Mouse (Mus musculus): ENCODE measurements around the gene Bnip1. TPM values are rescaled to one million over a fixed set of nuclear protein-coding genes. Genes with fewer than 3 reads are reported as not detected.

Gene Bnip1
- polyA plus RNA-seq, 1 experiment from 2014 or later = 64.2 TPM

- H3K27ac ChIP-seq (ENCODE audit: low read length) = no peak overlapping the region
- H3K36me3 ChIP-seq (ENCODE audit: control insufficient read depth, insufficient read depth, low read length) = no peaks in the 10 kb centered on the region
- H3K9me3 ChIP-seq (replicated peaks; ENCODE audit: control insufficient read depth, low read length, poor library complexity, severe bottlenecking) = no peaks in the 10 kb centered on the region
- 68% methylated on average over 2 of the region's 2 CpGs for WGBS
- ATAC-seq = no peak
- H3K9ac ChIP-seq (ENCODE audit: low read depth, low read length) = no peak overlapping the region
- no peak overlapping the region for H3K4me3 ChIP-seq (ENCODE audit: low read depth, low read length)
- no peak overlapping the region for H3K4me2 ChIP-seq (ENCODE audit: low read length)
- H3K4me1 ChIP-seq (ENCODE audit: control insufficient read depth, insufficient read depth, low read length) = no peaks in the 10 kb centered on the region
- no peaks in the 10 kb centered on the region; the same call in 1 of the 2 replicates for H3K27me3 ChIP-seq (ENCODE audit: control insufficient read depth, insufficient read depth, low read depth, low read length)
Observed at GRCm38 (mm10) chr17:26812607-26813006, 31.7 kb downstream of the Bnip1 start.

GRCm38 (mm10) chr17:26813497-26813896 is 32.6 kb downstream of the Bnip1 start:
- ATAC-seq = no peak
- no peaks in the 10 kb centered on the region for H3K36me3 ChIP-seq (ENCODE audit: control insufficient read depth, insufficient read depth, low read length)
- whole genome bisulfite sequencing = 89% methylated on average over 9 of the region's 9 CpGs
- no peak overlapping the region for H3K9ac ChIP-seq (ENCODE audit: low read depth, low read length)
- H3K27me3 ChIP-seq (ENCODE audit: control insufficient read depth, insufficient read depth, low read depth, low read length) = no peaks in the 10 kb centered on the region; the same call in 1 of the 2 replicates
- H3K4me1 ChIP-seq (ENCODE audit: control insufficient read depth, insufficient read depth, low read length) = no peaks in the 10 kb centered on the region
- no peak overlapping the region for H3K4me3 ChIP-seq (ENCODE audit: low read depth, low read length)
- H3K9me3 ChIP-seq (replicated peaks; ENCODE audit: control insufficient read depth, low read length, poor library complexity, severe bottlenecking) = no peaks in the 10 kb centered on the region
- no peak overlapping the region for H3K27ac ChIP-seq (ENCODE audit: low read length)
- no peak overlapping the region for H3K4me2 ChIP-seq (ENCODE audit: low read length)

DNA sequence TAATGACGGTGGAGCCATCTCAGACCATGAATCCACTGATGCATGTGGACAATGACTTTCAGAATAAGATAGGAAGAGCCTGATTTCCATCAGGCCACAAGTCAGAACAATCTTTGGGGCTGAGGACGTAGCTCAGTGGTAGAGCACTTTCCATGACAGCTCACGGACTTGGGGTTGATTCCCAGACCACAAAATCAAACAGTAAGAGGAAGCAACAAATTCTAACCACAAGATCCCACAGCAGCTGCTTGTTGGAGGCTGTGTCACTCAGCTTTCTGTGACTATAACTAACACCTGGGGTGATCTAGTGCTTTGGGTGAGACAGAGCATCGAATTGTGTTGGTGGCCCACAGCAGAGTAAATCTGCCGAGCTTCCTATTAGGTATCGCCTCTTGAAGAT is 35.9 kb downstream of the Bnip1 start:
- Histone ChIP-seq H3K9me3 (replicated peaks; ENCODE audit: control insufficient read depth, low read length, poor library complexity, severe bottlenecking) (no peaks in the 10 kb centered on the region), H3K27me3 (ENCODE audit: control insufficient read depth, insufficient read depth, low read depth, low read length) (no peaks in the 10 kb centered on the region; the same call in 1 of the 2 replicates), H3K36me3 (ENCODE audit: control insufficient read depth, insufficient read depth, low read length) (no peaks in the 10 kb centered on the region), H3K27ac (ENCODE audit: low read length) (no peak overlapping the region), H3K4me2 (ENCODE audit: low read length) (no peak overlapping the region), H3K4me1 (ENCODE audit: control insufficient read depth, insufficient read depth, low read length) (no peaks in the 10 kb centered on the region), H3K4me3 (ENCODE audit: low read depth, low read length) (no peak overlapping the region), H3K9ac (ENCODE audit: low read depth, low read length) (no peak overlapping the region)
- ATAC-seq = no peak
- WGBS = 86% methylated on average over 6 of the region's 6 CpGs

GRCm38 (mm10) chr17:26817776-26818175 is 36.9 kb downstream of the Bnip1 start:
- no peaks in the 10 kb centered on the region for H3K9me3 ChIP-seq (replicated peaks; ENCODE audit: control insufficient read depth, low read length, poor library complexity, severe bottlenecking)
- H3K27ac ChIP-seq (ENCODE audit: low read length) = no peak overlapping the region
- no peak for ATAC-seq

DNA sequence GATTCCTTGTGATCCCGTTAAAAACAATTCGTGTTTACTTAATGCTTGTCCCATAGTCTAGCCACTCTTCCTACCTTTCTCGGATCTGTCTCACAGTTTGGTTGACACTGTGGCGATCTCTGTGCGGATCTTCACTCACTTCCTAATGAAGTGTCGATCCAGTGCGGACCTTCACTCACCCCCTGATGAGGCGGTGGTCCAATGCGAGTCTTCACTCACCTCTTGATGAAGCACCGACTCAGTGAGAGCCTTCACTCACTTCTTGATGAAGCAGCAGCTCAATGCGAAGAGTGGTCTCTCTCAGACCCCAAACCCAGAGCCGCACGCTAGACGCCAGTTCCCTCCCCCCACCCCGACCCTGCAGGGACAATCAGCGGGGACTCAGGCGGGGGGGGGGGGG is 45.3 kb downstream of the Bnip1 start:
- H3K27me3 ChIP-seq (ENCODE audit: control insufficient read depth, insufficient read depth, low read depth, low read length) = no peaks in the 10 kb centered on the region
- H3K4me2 ChIP-seq (ENCODE audit: low read length) = no peak overlapping the region
- H3K4me1 ChIP-seq (ENCODE audit: control insufficient read depth, insufficient read depth, low read length) = no peaks in the 10 kb centered on the region
- H3K9ac ChIP-seq (ENCODE audit: low read depth, low read length) = no peak overlapping the region
- H3K27ac ChIP-seq (ENCODE audit: low read length) = no peak overlapping the region
- H3K4me3 ChIP-seq (ENCODE audit: low read depth, low read length) = no peak overlapping the region
- WGBS = 78% methylated on average over 14 of the region's 17 CpGs
- H3K36me3 ChIP-seq (ENCODE audit: control insufficient read depth, insufficient read depth, low read length) = no peaks in the 10 kb centered on the region
- H3K9me3 ChIP-seq (replicated peaks; ENCODE audit: control insufficient read depth, low read length, poor library complexity, severe bottlenecking) = no peaks in the 10 kb centered on the region
- ATAC-seq = no peak

More at GRCm38 (mm10) chr17:26817776-26818175, 36.9 kb downstream of the Bnip1 start:
- no peaks in the 10 kb centered on the region for H3K36me3 ChIP-seq (ENCODE audit: control insufficient read depth, insufficient read depth, low read length)
- no peak overlapping the region for H3K4me3 ChIP-seq (ENCODE audit: low read depth, low read length)
- no peaks in the 10 kb centered on the region; the same call in 1 of the 2 replicates for H3K27me3 ChIP-seq (ENCODE audit: control insufficient read depth, insufficient read depth, low read depth, low read length)
- no peaks in the 10 kb centered on the region for H3K4me1 ChIP-seq (ENCODE audit: control insufficient read depth, insufficient read depth, low read length)
- H3K4me2 ChIP-seq (ENCODE audit: low read length) = no peak overlapping the region
- H3K9ac ChIP-seq (ENCODE audit: low read depth, low read length) = no peak overlapping the region

DNA sequence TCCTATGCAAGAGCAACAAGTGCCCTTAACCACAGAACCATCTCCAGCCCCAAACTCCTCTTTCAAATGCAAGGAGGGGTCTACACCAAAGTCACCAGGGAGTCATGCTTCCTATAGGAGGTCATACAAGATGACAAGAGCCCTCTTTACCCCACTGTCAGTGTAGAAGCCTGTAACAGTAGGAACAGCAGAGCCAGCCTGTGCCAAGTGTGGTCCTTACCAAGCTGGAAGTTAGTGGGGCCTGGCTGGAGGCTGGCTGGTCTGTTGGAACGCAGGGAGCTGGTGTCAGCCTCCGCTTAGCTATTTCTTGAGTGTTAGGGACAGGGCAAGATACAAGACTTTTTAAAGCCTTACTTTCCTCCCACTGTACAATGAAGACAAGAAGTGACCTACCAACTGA is 52.9 kb downstream of the Bnip1 start:
- H3K4me3 ChIP-seq (ENCODE audit: low read depth, low read length) = no peak overlapping the region
- no peaks in the 10 kb centered on the region for H3K9me3 ChIP-seq (replicated peaks; ENCODE audit: control insufficient read depth, low read length, poor library complexity, severe bottlenecking)
- no peaks in the 10 kb centered on the region for H3K36me3 ChIP-seq (ENCODE audit: control insufficient read depth, insufficient read depth, low read length)
- H3K4me1 ChIP-seq (ENCODE audit: control insufficient read depth, insufficient read depth, low read length) = no peaks in the 10 kb centered on the region
- H3K27me3 ChIP-seq (ENCODE audit: control insufficient read depth, insufficient read depth, low read depth, low read length) = peaks cover 45% of the 10 kb centered on the region
- 78% methylated on average over 2 of the region's 2 CpGs for WGBS
- H3K27ac ChIP-seq (ENCODE audit: low read length) = no peak overlapping the region
- ATAC-seq = no peak
- H3K9ac ChIP-seq (ENCODE audit: low read depth, low read length) = no peak overlapping the region
- H3K4me2 ChIP-seq (ENCODE audit: low read length) = no peak overlapping the region

DNA sequence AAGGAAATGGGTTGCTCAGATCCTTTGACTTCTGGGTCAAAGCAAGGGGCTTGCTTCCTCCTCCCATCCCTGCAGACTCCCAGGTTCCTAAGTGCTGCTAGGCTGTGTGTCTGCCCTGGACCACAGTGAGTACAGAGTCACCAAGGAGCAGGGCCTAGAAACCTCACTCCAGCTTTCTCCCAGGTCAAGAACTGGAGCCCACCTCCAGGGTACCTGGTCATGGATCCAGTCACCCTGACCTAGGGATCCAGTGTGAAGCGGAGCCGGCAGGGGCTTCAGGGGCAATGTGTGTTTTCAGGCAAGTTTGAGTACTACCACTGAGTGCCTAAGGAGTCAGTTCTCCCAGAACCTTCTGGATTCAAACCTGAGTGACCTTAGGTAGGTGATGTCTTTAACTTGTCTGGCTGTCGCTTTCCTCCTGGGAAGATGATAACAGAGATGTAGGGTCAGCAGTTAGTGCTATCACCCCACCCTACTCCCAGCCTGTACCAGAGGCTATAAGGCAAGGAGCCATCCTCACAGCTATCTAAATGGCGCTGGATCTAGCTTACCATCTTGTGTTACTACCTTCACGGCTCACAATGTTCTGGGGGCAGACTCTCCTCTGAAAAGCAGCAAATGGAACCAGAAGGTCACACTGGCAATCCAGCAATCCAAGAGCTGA is 53.6 kb downstream of the Bnip1 start:
- WGBS = 78% methylated on average over 5 of the region's 5 CpGs
- Histone ChIP-seq H3K9me3 (replicated peaks; ENCODE audit: control insufficient read depth, low read length, poor library complexity, severe bottlenecking) (no peaks in the 10 kb centered on the region), H3K27ac (ENCODE audit: low read length) (no peak overlapping the region), H3K27me3 (ENCODE audit: control insufficient read depth, insufficient read depth, low read depth, low read length) (peaks cover 51% of the 10 kb centered on the region), H3K4me3 (ENCODE audit: low read depth, low read length) (no peak overlapping the region), H3K9ac (ENCODE audit: low read depth, low read length) (no peak overlapping the region), H3K4me1 (ENCODE audit: control insufficient read depth, insufficient read depth, low read length) (peaks cover 3% of the 10 kb centered on the region; the same call in 1 of the 2 replicates), H3K36me3 (ENCODE audit: control insufficient read depth, insufficient read depth, low read length) (no peaks in the 10 kb centered on the region), H3K4me2 (ENCODE audit: low read length) (no peak overlapping the region)
- ATAC-seq = no peak

- Histone ChIP-seq H3K4me3 (ENCODE audit: low read depth, low read length) (no peak overlapping the region), H3K4me1 (ENCODE audit: control insufficient read depth, insufficient read depth, low read length) (peaks cover 3% of the 10 kb centered on the region; the same call in 1 of the 2 replicates), H3K27me3 (ENCODE audit: control insufficient read depth, insufficient read depth, low read depth, low read length) (peaks cover 58% of the 10 kb centered on the region), H3K4me2 (ENCODE audit: low read length) (no peak overlapping the region), H3K36me3 (ENCODE audit: control insufficient read depth, insufficient read depth, low read length) (no peaks in the 10 kb centered on the region), H3K9ac (ENCODE audit: low read depth, low read length) (no peak overlapping the region), H3K9me3 (replicated peaks; ENCODE audit: control insufficient read depth, low read length, poor library complexity, severe bottlenecking) (no peaks in the 10 kb centered on the region), H3K27ac (ENCODE audit: low read length) (no peak overlapping the region)
- WGBS = 27% methylated on average over 9 of the region's 9 CpGs
- ATAC-seq = no peak
Observed at GRCm38 (mm10) chr17:26834966-26835755, 54.3 kb downstream of the Bnip1 start.

DNA sequence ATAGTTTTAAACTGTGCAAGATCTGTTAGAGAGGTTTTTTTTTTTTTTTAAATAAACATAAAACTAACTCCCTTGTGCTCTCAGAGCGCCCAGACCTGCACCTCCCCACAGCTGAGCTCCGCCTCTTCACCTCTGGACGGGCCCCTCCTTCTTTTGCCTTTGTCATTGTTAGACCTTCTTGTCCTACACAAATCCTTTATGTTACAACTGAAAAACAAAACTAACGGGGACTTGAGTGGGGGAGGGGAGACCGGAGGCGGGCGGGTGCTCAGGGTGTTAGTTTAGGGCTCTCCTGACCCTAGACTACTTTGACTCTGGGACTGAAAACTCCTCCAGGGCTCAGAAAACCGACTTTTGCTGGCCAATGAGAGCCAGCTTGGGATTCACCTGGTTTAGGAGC is 55.1 kb downstream of the Bnip1 start:
- 5% methylated on average over 8 of the region's 8 CpGs for WGBS
- no peak for ATAC-seq
- Histone ChIP-seq H3K27me3 (ENCODE audit: control insufficient read depth, insufficient read depth, low read depth, low read length) (peaks cover 65% of the 10 kb centered on the region), H3K9me3 (replicated peaks; ENCODE audit: control insufficient read depth, low read length, poor library complexity, severe bottlenecking) (no peaks in the 10 kb centered on the region), H3K9ac (ENCODE audit: low read depth, low read length) (no peak overlapping the region), H3K4me3 (ENCODE audit: low read depth, low read length) (no peak overlapping the region), H3K36me3 (ENCODE audit: control insufficient read depth, insufficient read depth, low read length) (no peaks in the 10 kb centered on the region), H3K27ac (ENCODE audit: low read length) (no peak overlapping the region), H3K4me1 (ENCODE audit: control insufficient read depth, insufficient read depth, low read length) (peaks cover 3% of the 10 kb centered on the region; the same call in 1 of the 2 replicates), H3K4me2 (ENCODE audit: low read length) (no peak overlapping the region)

Measured in midbrain, embryonic 16.5 days (tissue).